ENCODE assay signal across 10 mouse cellular contexts in genomic region chr12:82415690-82416364, GRCm38 (mm10).
A peak's percentile ranks its signal among the peaks of the same experiment; 100 is the strongest.
DNase-seq lines count a peak whose midpoint lies in the region; ATAC-seq and TF ChIP-seq lines count a peak whose summit lies in the region.
"Had no signal": no experiment of that assay in that cellular context is flagged by ENCODE, and none has a peak within 500 bp of the region (broad histone marks: within the 10 kb centered on the region; RNA-seq: fewer than 3 reads in every experiment).

No protein-coding gene starts in this region.

- WGBS in kidney, embryonic 16.5 days = 86% methylated on average over 4 of the region's 4 CpGs
- 41% methylated on average over 4 of the region's 4 CpGs for WGBS in forebrain, postnatal 0 days
- 87% methylated on average over 4 of the region's 4 CpGs for WGBS in thymus, adult 2 months

- no peaks in the 10 kb centered on the region for H3K4me1 ChIP-seq in kidney, embryonic 16.5 days (ENCODE audit: insufficient read depth, low read length)
- H3K4me1 ChIP-seq in forebrain, postnatal 0 days (ENCODE audit: insufficient read depth) = peaks cover 7% of the 10 kb centered on the region; the same call in 1 of the 2 replicates
- H3K4me1 ChIP-seq in thymus, adult 2 months (replicated peaks; ENCODE audit: control insufficient read depth, insufficient read depth, low read length) = no peaks in the 10 kb centered on the region

- H3K4me2 ChIP-seq in kidney, embryonic 16.5 days (replicated peaks; ENCODE audit: low read depth, low read length) = no peak overlapping the region
- no peak overlapping the region for H3K4me2 ChIP-seq in forebrain, postnatal 0 days (ENCODE audit: low read depth)

- no peak for ATAC-seq in kidney, embryonic 16.5 days (ENCODE audit: low FRiP score, low TSS enrichment)
- peak; percentile 89 for ATAC-seq in forebrain, postnatal 0 days

- no peak overlapping the region for H3K4me3 ChIP-seq in kidney, embryonic 16.5 days (ENCODE audit: low read length)
- no peak overlapping the region for H3K4me3 ChIP-seq in forebrain, postnatal 0 days (ENCODE audit: low read depth, low read length)
- H3K4me3 ChIP-seq in thymus, adult 2 months (ENCODE audit: control insufficient read depth, insufficient read depth, low read length) = no peak overlapping the region
- H3K4me3 ChIP-seq: erythroblast, embryonic 14.5 days; megakaryocyte, embryonic 14.5 days had no signal

- no peak for TF ChIP-seq POLR2A in thymus, adult 2 months (IDR thresholded peaks at IDR 0.05; ENCODE audit: control insufficient read depth, extremely low read depth, insufficient read depth, low read length, poor library complexity)

- peak; percentile 74 for DNase-seq in kidney, adult 11 months
- peak; percentile 68 for DNase-seq in adrenal gland, postnatal 10 days
- peak; percentile 77 for DNase-seq in forebrain, postnatal 0 days
- peak; percentile 82 for DNase-seq in heart, postnatal 4 days
- DNase-seq in skeletal muscle tissue, adult 2 months (ENCODE audit: low read depth, low spot score) = peak; percentile 64
- no peak for DNase-seq in thymus, adult 2 months
- DNase-seq in right cerebral cortex, postnatal 25 days = no peak

- no peaks in the 10 kb centered on the region for H3K9me3 ChIP-seq in kidney, embryonic 16.5 days (ENCODE audit: low read length)
- no peaks in the 10 kb centered on the region for H3K9me3 ChIP-seq in forebrain, postnatal 0 days (ENCODE audit: low read length)
- H3K9me3 ChIP-seq: megakaryocyte, embryonic 14.5 days had no signal

- no peak overlapping the region for H3K27ac ChIP-seq in kidney, embryonic 16.5 days (ENCODE audit: low read length)
- H3K27ac ChIP-seq in forebrain, postnatal 0 days (ENCODE audit: low read depth, low read length) = 0 out of 2 replicates have a peak overlapping the region, but pooled peaks have one; percentile 29
- H3K27ac ChIP-seq in thymus, adult 2 months (ENCODE audit: control insufficient read depth, insufficient read depth, low read length) = no peak overlapping the region

- TF ChIP-seq CTCF in forebrain, postnatal 0 days (IDR thresholded peaks at IDR 0.05; ENCODE audit: low read depth) = peak; percentile 39
- TF ChIP-seq CTCF in thymus, adult 2 months (IDR thresholded peaks at IDR 0.05; ENCODE audit: borderline replicate concordance, control insufficient read depth, extremely low read depth, insufficient read depth, low read length, poor library complexity) = no peak

- H3K27me3 ChIP-seq in kidney, embryonic 16.5 days (ENCODE audit: insufficient read depth, low read length) = no peaks in the 10 kb centered on the region
- no peaks in the 10 kb centered on the region for H3K27me3 ChIP-seq in forebrain, postnatal 0 days (ENCODE audit: insufficient read depth, low read length)
- no peaks in the 10 kb centered on the region for H3K27me3 ChIP-seq in thymus, adult 2 months (ENCODE audit: control insufficient read depth, insufficient read depth, low read length)
- H3K27me3 ChIP-seq: megakaryocyte, embryonic 14.5 days had no signal

- peaks cover 21% of the 10 kb centered on the region for H3K36me3 ChIP-seq in kidney, embryonic 16.5 days (ENCODE audit: insufficient read depth, low read length)
- H3K36me3 ChIP-seq in forebrain, postnatal 0 days (ENCODE audit: insufficient read depth) = peaks cover 14% of the 10 kb centered on the region
- peaks cover 21% of the 10 kb centered on the region for H3K36me3 ChIP-seq in thymus, adult 2 months (ENCODE audit: control insufficient read depth, insufficient read depth, low read length)

- H3K9ac ChIP-seq in kidney, embryonic 16.5 days (replicated peaks; ENCODE audit: low read length) = no peak overlapping the region
- no peak overlapping the region for H3K9ac ChIP-seq in forebrain, postnatal 0 days

Comparison
In these comparisons a context has a peak if more than half of its experiments do, and no peak if none do; other contexts are left out.
1. DNase-seq: peak in kidney, adult 11 months (single experiment), adrenal gland, postnatal 10 days (single experiment), forebrain, postnatal 0 days (single experiment), heart, postnatal 4 days (single experiment) and skeletal muscle tissue, adult 2 months (single experiment); none in thymus, adult 2 months (single experiment) and right cerebral cortex, postnatal 25 days (single experiment).